Mouse (Mus musculus): ENCODE results near the gene F5.
"Not testable (repeated sequence)": the region's sequence is repeated elsewhere in the genome, so short reads cannot be mapped to it uniquely, and the experiment has no call there.

Gene F5

DNA sequence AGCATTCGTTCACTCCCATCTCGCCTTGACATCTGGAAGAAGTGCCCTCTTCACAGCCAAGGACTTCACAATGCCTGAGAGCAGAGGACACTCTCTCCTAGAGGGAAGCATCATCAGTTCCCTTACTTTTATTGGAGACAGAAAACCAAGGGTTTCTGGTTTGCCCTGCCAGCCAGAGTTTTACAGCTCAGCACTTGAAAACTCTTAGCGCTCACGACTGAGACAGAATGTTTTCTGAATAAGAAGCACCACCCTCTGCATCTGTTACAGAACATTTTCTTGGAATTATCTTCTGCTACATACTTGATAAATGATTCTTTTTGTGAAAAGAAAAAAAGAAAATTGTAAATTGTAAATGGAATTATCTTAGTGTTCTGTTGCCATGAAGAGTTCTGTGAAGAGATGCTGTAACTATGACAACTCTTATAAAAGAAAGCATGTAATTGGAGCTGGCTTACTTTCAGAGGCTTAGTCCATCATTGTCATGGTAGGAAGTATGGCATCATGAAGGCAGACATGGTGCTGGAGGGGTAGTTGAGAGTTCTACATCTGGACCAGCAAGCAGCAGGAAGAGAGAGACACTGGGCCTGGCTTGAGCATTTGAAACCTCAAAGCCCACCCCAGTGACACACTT, 80.4 kb downstream of the F5 start:
- in situ Hi-C loops (cut with MboI, MseI), result not testable (repeated sequence)

DNA sequence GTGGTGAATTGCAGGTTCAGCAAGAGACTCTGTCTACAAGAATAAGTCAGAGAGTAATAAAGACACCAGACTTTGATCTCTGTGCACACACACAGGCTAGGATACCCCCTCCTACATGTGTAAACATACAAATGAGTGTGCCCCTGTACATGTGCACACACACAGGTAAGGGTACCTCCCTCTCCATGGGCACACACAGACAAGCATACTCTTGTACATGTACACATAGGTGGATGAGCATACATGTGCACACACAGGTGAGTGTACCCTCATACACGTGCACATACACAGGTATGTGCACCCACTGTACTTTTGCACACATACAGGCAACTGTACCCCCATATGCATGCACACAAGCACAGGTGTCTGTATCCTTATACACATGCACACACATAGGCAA, 81.8 kb downstream of the F5 start:
- in situ Hi-C loops (cut with MboI, MseI), result no loop called here

DNA sequence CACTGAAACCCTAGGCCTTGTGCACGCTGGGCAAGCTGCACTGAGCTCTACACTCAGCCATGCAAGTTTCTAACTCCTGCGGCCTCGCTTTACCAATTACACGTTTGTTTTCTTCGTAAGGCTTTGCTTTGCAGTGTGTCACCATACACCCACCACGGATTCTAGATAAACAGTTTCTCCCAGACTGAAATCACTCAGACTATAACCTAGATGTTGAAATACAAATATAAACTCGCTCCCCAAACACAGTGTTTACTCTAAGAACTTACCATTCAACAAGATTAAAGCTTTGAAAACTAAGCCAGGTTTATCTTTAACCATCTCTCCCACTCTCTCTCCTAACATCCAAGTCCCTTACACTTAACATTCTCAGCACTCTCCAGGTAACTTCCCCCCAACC, 83.4 kb downstream of the F5 start:
- in situ Hi-C loops (cut with MboI, MseI), result no loop called here

DNA sequence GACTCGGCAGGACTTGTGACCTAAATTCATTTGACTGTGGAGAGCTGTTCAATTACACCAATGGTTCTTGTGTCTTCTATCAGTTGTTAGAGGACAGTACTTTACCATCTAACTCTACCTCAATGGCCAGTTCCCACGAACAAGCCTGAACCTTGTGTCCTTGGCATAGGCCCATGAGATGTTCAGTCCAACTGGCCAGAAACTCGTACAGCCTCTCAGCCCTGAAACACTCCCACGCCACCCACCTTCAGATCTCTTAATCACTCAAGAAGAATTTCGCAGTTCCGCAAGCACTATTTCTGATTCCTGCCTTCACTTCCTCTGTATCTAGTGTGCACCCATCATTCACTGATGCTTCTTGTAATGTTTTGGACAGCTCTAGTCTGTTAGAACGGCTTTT, 84.4 kb downstream of the F5 start:
- in situ Hi-C loops (cut with MboI, MseI), result no loop called here

DNA sequence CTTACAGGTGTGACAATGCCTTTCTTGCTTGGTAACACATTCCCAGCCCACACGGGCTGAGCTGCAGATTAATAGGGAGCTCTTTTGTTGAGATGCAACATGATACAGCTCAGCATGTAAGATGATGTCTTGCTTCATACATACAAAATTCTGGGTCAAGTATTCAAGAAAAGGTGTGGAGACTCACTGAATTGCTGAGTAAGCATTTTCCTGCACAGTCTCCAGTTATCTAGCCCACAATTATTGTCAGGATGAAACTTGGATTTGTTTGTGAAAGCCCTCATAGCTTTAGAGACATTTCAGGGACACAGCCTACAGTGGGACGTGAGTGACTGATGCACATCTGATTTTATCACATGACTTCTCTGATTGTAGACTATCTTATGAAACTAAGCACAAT, 89.9 kb downstream of the F5 start:
- in situ Hi-C loops (cut with MboI, MseI), result no loop called here

DNA sequence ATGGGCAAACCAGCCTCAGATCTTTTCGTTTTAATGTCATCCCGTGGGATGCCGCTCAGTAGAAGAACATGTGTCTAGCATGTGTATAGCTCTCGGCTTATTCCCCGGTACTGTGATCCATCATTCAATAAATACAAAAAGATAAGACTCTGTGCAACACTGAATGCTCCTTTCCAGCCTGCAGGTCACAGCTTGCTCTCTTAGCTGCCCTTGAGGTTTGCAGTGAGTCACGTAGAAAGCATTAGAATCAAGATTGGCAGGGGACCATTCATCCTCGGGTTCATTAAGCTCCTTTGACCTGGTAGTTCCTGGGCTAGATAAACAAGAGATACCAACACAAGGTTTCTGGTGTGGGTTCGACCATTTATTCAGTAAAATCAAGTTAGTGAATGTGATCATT, 91.2 kb downstream of the F5 start:
- in situ Hi-C loops (cut with MboI, MseI), result no loop called here

DNA sequence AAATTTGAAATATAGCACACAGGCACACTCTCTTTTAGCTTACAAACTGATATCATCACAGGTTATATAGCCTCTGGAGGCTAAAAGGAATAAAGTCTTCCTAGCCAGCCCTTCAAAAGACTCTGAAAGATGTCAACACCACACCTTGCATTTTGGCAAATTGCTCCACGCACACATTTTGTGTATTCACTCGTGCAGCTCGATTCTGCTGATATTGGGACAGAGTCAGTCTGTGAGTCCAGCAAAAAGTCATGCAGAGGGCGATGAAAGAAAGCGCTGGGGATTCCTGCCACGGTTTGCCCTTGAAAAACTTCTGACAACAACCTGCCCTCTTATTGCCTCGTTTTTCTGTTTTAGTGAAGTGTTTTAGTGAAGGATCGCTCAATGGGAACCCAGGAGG, 95.8 kb downstream of the F5 start:
- in situ Hi-C loops (cut with MboI, MseI), result no loop called here

DNA sequence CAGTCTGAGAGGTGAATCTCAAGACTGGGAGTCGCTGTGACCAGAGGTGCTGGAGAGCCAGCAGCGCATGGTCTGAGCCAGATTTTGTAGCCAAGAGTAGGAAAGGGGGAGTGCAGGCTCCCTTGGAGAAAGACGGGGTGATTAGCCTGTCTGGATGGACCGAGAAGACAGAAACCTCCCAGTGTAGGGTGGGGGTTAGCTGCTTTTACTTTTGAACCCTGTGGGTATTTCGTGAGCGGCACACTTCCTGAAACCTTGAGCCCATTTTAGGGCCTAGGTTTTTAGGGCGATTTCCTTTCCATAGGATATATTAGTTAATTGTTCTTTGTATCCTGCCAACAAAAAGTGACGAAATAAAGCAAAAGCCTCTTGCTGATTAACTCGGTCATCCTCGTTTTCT, 96.3 kb downstream of the F5 start:
- in situ Hi-C loops (cut with MboI, MseI), result no loop called here

DNA sequence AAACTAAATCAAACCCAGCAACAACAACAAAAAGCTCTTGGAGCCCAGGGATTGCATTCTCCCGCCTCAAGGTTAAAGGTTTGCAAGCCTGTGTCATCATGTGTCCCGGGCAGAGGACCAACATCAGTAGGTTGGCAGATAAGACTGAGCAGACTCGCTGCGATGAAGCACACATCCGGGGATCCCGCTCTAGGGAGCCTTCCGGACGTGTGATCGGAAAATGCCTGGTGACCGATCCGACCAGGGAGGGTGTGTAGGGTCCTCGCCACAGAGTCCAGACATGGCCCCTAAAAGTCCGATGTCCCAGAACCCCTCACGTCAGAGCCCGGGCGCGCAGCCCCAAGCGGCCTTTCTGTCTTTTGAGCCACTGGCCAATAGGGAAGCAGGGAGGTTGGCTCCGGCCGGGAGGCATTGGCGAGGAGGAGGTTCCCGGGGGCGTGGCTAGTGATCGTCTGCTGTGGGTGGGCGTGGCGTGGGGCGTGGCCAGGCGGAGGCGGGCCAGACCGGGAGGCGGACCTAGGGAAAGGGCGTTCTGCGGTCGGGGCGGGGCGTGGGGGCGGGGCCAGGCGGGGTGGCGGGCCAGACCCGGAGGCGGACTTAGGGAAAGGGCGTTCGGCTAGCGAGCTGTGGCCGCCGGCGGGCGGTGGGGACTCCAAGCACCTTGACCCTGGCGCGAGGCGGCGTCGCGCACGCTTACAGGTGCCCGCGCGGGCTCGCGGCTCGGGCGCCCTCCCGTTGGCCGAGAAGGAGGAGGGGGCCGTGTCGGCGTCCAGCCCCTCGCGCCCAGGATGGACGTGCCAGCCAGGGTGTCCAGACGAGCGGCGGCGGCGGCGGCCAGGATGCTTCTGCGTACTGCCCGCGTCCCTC, 97.1 kb downstream of the F5 start, which contains the start of gene Slc19a2:
Gene Slc19a2, plus strand, starts transcription at position 582 of the 867 bp plus-strand sequence.
- in situ Hi-C loops (cut with MboI, MseI), result no loop called here

DNA sequence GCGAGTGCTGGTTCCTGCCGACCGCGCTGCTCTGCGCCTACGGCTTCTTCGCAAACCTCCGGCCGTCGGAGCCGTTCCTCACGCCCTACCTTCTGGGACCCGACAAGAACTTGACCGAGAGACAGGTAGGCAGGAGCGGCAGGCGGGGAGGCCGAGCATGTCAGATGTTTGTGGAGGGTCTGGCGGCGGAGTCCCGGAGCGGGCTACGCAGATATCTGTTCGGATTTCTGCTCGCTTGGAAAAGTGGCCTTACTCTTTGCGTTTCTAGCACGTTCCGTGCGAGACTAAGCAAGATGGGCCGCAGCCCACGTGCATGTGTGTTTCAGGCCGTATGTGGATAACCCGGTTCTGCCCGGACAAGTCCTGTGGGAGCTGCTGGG, 97.7 kb downstream of the F5 start:
- in situ Hi-C loops (cut with MboI, MseI), result no loop called here

DNA sequence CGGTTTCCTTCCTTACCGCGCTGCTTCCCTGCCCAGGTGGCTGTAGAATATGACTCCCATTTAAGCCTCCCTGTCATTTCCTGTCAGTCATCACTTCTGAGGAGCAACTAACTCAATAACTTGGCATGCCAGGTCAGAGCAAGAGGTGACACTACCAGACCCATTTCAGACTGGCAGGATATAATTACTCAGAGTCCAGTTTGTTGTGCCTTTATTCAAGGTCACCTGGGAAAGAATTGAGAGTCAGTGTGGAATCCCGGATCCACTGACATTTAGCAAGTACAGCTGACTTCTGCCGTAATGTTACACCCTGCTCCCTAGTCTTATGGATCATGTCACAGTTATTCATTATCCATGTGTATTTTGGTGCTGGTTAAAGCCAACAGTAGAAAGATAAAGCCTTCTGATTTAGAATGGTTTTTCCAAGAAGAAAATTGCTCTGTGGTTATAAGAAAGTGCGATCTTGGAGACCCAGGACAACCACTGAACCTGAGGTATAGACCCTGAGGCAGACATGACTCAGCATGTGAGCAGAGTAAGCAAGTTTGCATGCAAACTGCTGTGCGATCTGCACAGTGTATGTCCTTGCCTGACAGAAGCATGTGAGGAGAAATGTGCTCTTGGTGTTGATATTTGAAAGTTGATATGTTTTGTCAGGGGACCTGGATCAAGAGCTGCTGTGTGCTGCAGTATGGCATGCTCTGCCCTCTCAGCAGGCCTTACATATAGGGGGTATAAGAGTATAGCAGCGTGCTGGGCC, 98.9 kb downstream of the F5 start:
- in situ Hi-C loops (cut with MboI, MseI), result loop anchor here (25.0 kb wide), 2 partner anchors 838 to 1587 kb away; partner anchors contain the start of gene Gorab

DNA sequence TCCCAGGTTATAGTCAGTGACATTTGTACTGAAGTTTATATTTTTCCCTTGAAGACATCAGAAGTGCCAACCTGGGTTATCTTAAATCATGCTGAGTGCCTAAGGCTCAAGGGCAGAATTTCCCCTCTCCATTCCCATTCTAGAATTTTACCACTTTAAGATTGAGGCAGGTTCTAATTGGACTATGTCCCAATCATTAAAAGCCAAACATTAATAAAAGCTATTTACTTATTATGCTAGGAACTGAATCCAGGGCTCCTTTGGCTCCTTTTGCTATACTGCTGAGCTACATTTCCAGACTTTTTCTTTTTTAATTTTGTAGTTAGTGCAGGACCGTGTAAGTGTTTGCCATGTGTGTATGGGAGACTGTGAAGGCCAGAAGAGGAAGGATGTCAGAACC, 99.8 kb downstream of the F5 start:
- in situ Hi-C loops (cut with MboI, MseI), result loop anchor here (25.0 kb wide), 2 partner anchors 839 to 1586 kb away; partner anchors contain the start of gene Gorab

DNA sequence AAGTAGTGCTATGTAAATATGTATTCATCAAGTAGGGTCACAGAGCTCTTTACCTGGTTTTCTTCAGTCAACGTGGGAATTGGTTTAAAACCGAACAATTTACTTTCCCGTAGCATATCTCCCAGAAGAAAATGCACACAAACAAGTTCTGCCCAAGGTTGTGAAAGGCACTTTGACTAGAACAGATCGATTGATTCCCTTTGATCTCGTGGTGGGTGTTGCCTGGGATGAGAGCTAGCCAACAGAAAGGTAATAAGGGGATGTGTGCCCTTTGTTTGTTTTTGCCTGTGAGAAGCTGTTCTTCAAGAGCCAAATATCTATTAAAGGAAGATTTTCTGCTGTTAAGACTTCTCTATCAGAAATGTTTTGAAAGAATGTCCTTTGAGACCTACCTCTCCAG, 100.9 kb downstream of the F5 start:
- in situ Hi-C loops (cut with MboI, MseI), result loop anchor here (25.0 kb wide), 2 partner anchors 840 to 1585 kb away; partner anchors contain the start of gene Gorab

DNA sequence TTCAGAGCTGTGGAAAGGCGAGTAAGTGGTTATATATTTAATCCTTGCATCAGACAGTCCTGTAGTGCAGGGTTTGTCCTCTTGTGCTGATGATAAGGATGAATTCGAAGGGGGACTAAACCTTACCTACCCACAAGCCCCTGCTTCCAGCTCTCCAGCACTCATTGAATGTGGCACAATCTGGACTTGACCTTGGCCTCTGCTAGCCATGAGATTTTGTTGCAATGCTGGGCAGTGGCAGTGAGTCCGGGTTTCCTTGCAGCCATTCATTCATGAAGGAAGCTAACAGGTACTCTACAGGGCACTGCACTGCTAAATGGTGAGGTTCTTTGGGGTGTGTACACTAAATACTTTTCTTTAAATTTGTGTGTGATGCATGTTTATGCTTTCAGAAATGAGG, 103.2 kb downstream of the F5 start:
- in situ Hi-C loops (cut with MboI, MseI), result loop anchor here (25.0 kb wide), 2 partner anchors 843 to 1582 kb away; partner anchors contain the start of gene Gorab

DNA sequence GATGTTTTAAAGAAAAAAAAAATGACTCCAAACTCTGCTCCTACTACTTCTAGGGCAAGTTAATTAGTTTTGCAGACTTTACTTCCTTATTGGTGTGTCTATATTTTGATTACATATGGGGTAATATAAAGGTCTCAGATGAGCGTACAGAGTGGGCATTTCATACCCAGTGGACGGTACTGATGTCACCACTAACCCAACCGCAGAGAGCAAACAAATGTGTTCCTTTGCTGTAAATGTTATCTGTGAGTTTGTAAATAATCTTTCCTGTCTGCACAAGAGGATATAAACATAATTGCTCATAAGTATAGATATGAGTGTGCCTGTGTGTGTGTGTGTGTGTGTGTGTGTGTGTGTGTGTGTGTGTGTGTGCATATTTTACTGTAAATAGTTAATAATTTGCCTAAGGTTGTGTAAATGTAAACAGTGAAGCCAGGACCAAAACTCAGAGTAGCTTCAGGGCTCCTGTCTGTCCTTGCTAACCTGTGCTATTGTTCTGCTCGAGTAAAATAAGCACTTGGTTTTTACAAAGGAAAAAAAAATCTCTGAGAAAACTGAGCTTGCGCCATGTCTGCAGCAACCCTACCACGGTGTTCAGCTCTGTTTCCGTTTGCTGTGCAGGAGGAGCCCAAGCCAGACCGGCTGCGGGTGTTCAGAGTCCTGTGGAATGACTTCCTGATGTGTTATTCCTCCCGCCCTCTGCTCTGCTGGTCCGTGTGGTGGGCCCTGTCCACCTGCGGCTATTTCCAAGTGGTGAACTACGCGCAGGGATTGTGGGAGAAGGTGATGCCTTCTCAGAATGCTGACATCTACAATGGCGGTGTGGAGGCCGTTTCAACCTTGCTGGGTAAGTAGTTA, 108.8 kb downstream of the F5 start:
- in situ Hi-C loops (cut with MboI, MseI), result loop anchor here (25.0 kb wide), 2 partner anchors 848 to 1577 kb away; partner anchors contain the start of gene Gorab

DNA sequence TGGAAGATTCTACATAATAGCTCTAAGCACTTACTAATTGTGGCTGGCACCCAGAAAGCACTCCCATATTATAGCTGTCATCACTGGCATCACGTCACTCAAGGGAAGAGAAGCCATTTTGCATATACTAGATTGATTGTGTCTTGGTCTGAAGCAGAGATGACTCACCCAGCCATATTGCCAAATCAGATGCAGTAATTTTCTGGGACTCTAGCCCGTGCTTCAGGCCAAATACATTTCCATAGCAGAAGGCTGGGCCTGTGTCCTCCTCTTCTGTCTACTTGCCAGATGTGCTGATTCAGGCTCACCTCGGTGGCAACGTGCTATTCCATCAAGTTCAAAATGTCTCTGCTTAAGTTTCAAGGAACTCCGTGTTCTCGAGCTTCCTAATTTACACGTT, 109.9 kb downstream of the F5 start:
- in situ Hi-C loops (cut with MboI, MseI), result loop anchor here (25.0 kb wide), 2 partner anchors 849 to 1576 kb away; partner anchors contain the start of gene Gorab
